Mouse (Mus musculus) right cerebral cortex, postnatal 14 days (tissue): ENCODE measurements around the gene Slain2.
"Not testable (repeated sequence)": the region's sequence is repeated elsewhere in the genome, so short reads cannot be mapped to it uniquely, and the experiment has no call there.

ENCODE experiments used
- DNase-seq: peaks from one replicate; pipeline ENCODE4 v3.0.0; 2022

Slain2 gene

DNA sequence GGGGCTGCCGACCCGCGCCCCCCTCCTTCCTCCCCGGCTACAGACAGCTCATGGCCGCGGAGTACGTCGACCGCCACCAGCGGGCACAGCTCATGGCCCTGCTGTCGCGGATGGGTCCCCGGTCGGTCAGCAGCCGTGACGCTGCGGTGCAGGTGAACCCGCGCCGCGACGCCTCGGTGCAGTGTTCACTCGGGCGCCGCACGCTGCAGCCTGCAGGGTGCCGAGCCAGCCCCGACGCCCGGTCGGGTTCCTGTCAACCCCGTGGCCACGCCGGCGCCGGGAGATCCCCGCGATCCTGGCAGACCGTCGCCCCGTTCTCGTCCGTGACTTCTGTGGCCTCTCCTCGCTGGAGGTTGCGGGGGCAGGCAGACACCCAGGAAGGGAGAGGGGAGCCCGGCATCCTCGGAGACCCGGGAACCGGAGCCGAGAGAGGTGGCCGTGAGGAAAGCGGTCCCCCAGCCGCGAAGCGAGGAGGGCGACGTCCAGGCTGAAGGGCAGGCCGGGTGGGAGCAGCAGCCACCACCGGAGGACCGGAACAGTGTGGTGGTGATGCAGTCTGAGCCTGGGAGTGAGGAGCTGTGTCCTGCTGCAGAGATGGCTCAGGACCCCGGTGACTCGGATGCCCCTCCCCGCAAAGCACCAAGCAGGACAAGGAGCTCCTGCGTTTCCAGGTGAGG is 99.6 kb downstream of the Slain2 start:
- not testable (repeated sequence) for DNase-seq

DNA sequence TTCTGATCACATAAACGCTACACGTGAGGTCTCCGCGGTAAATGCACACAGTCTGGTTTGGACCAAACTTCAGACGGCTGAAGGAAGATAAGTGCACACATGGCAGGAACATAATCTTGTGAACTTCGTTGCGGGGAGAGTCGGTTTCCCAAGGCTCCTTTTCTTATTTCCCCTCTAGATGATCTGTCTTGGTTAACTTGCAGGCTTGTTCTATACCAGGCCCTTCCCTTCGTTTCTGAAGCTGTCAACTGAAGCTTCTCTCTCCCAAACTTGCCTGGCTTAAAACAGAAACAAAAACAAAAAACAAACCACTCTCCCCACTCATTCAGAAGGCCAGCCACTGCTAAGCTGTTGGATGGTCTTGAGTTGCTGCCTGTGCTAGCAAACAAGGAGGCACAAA is 100.6 kb downstream of the Slain2 start:
- no peak for DNase-seq

DNA sequence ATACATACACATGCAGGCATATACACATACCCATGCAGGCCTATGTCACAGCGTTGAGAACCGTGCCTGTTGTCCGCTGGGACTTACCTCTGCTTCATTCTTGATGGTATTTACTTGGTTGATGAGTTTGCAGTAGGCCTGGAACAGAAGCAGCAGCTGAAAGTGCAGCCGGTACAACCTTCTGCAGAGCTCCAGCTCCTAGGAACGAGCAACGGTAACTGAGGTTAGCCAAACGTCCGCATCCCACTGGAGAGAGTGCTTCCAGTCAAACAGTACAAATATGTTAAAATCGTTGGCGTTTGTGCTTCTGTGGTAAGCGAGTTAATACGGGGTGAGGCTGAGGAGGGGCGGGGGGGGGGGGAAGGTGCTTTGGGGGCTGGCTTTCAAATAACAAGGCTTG is 109.7 kb downstream of the Slain2 start:
- no peak for DNase-seq
